Mouse (Mus musculus): ENCODE data around the gene Srrm4. TPM values are rescaled to one million over a fixed set of nuclear protein-coding genes. Genes with fewer than 3 reads are reported as not detected.

Gene Srrm4
- polyA plus RNA-seq, 1 experiment: not detected

DNA sequence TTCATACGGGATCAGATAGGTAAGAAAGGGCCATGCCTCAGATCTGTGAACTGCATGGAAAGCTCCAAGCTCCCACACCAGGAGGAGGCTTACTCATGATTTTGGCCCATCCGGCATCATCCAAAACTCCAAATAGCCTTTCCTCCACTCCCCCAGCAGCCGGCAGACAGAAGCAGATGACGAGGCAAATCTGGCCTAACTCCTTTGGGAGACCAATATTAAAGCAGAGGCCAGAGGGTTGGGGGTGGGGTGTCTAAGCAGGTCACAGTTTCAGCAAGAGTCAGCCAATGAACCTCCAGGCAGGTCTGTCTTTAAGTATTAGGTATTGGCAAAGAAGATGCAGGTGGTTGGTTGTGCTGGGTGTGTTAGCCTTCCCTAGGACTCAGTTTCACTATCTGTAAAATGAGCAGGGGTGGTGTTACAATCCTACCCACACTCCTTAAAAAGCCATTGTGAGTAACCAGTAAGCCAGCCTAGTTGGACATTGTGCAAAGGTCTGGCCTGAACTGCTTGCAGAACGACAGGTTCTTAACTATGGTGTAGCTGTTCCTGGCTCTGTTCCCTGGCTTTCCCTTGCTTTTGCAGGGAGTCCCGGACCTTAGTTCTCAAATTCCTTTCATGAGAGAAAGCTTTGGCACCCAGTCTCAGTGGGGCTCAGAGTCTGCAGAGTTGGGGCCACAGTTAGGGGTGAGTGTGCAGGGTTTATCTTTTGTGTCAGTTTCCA, 172.1 kb downstream of the Srrm4 start:
- peaks cover 20% of the 10 kb centered on the region for H3K4me1 ChIP-seq (ENCODE audit: control insufficient read depth, insufficient read depth, low read length)
- TF ChIP-seq POLR2A (IDR thresholded peaks at IDR 0.05; ENCODE audit: insufficient read depth, low read depth, low read length) (no peak), CTCF (IDR thresholded peaks at IDR 0.05; ENCODE audit: insufficient read depth, low read depth, low read length) (no peak)
- H3K27ac ChIP-seq (ENCODE audit: insufficient read depth, low read depth, low read length): no peak overlapping the region
- no peak overlapping the region for H3K4me3 ChIP-seq (ENCODE audit: insufficient read depth, low read depth, low read length)
- WGBS: 68% methylated on average over 6 of the region's 6 CpGs

DNA sequence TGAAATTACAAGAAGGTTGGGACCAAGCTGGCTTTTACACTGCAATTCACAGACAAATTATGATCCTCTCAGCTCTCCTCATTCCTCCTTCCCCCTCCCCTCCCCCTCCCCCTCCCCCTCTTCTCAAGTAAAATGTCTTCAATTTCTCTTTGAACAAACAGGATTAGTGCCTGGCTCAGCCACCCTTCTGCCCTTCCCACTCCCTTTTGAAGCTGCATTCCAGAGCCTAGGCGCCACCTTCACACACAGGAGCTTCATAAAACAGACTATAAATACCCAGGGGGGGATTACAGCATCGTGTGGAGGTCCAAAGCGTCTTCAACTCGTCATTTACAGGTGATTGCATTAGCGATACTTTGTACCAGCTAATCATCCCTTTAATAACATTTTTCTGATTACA, 175.4 kb downstream of the Srrm4 start:
- Histone ChIP-seq H3K4me3 (ENCODE audit: insufficient read depth, low read depth, low read length) (no peak overlapping the region), H3K4me1 (ENCODE audit: control insufficient read depth, insufficient read depth, low read length) (peaks cover 8% of the 10 kb centered on the region), H3K27ac (ENCODE audit: insufficient read depth, low read depth, low read length) (no peak overlapping the region)
- 38% methylated on average over 5 of the region's 5 CpGs for WGBS
- TF ChIP-seq POLR2A (IDR thresholded peaks at IDR 0.05; ENCODE audit: insufficient read depth, low read depth, low read length): no peak
- no peak for TF ChIP-seq CTCF (IDR thresholded peaks at IDR 0.05; ENCODE audit: insufficient read depth, low read depth, low read length)

DNA sequence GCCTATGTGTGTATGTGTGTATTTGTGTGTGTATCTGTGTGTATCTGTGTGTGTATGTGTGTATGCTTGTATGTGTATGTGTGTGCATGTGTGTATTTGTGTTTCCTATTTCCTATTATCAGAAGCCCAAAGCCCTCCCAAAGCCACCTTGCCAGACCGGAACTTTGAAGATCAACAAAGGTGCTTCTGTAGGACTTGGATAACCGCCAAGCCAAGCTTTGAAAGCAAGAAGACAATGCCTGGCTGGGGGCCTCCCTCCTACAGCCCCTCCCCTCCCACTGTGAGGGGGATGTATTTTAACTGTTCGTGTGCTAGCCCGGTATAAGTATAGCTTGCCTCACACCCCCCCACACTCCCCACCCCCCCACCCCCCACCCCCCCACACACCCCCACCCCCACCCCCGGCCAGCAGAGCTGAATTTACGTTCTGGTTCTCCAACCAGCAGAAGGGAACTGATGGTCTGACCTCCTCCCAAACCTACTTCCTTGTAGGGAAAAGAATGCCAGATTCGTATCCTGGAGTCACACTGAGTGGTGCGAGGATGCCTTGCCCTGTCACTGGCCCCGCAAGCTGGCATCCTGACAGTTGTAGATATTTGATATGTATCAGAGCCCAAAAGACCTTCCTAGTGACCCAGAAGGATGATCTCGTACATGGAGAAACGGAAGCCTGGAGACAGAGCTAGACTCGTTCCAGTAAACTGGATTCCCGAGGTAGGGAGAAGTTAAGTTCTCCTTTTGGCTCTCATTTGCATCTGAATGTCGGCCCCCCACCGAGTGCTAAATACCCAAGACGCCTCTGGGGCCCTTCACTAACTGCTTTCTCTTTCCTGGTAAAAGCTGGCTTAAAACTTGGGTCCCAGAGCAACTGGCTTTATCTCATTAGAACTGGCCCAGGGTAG, 181.7 kb downstream of the Srrm4 start:
- Histone ChIP-seq H3K4me1 (ENCODE audit: control insufficient read depth, insufficient read depth, low read length) (peaks cover 8% of the 10 kb centered on the region), H3K4me3 (ENCODE audit: insufficient read depth, low read depth, low read length) (no peak overlapping the region), H3K27ac (ENCODE audit: insufficient read depth, low read depth, low read length) (no peak overlapping the region)
- no peak for TF ChIP-seq CTCF (IDR thresholded peaks at IDR 0.05; ENCODE audit: insufficient read depth, low read depth, low read length)
- no peak for TF ChIP-seq POLR2A (IDR thresholded peaks at IDR 0.05; ENCODE audit: insufficient read depth, low read depth, low read length)
- 22% methylated on average over 16 of the region's 16 CpGs for WGBS

GRCm38 (mm10) chr5:116408965-116409364, 182.7 kb downstream of the Srrm4 start:
- TF ChIP-seq POLR2A (IDR thresholded peaks at IDR 0.05; ENCODE audit: insufficient read depth, low read depth, low read length) (no peak), CTCF (IDR thresholded peaks at IDR 0.05; ENCODE audit: insufficient read depth, low read depth, low read length) (no peak)
- Histone ChIP-seq H3K4me3 (ENCODE audit: insufficient read depth, low read depth, low read length) (no peak overlapping the region), H3K27ac (ENCODE audit: insufficient read depth, low read depth, low read length) (no peak overlapping the region), H3K4me1 (ENCODE audit: control insufficient read depth, insufficient read depth, low read length) (peaks cover 8% of the 10 kb centered on the region)
- 82% methylated on average over 9 of the region's 9 CpGs for WGBS

DNA sequence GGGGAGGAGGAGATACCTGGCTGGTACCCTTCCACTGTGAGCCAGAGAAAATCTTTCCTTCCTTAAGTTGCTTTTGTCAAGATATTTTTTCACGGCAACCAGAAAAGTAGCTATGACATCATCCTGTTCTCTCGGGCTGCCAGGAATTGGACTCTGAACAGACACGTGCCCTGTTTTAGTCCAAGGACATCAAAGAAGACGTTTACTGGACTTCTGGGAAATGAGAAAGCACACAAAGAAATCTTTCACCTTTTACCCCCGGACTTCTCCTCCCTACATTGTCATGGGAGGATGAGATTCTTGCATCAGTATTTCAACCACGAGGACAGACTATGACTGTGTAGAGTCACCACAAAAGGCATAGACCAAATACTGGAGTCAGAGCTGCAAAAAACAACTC, 183.7 kb downstream of the Srrm4 start:
- Histone ChIP-seq H3K4me3 (ENCODE audit: insufficient read depth, low read depth, low read length) (no peak overlapping the region), H3K4me1 (ENCODE audit: control insufficient read depth, insufficient read depth, low read length) (peaks cover 8% of the 10 kb centered on the region), H3K27ac (ENCODE audit: insufficient read depth, low read depth, low read length) (no peak overlapping the region)
- TF ChIP-seq CTCF (IDR thresholded peaks at IDR 0.05; ENCODE audit: insufficient read depth, low read depth, low read length): no peak
- no peak for TF ChIP-seq POLR2A (IDR thresholded peaks at IDR 0.05; ENCODE audit: insufficient read depth, low read depth, low read length)
- WGBS: 35% methylated on average over 6 of the region's 6 CpGs

- no peak overlapping the region for H3K4me3 ChIP-seq (ENCODE audit: insufficient read depth, low read depth, low read length)
- no peak overlapping the region for H3K27ac ChIP-seq (ENCODE audit: insufficient read depth, low read depth, low read length)
Measured at GRCm38 (mm10) chr5:116407321-116407720, 184.3 kb downstream of the Srrm4 start.

GRCm38 (mm10) chr5:116406507-116406906, 185.1 kb downstream of the Srrm4 start:
- peaks cover 8% of the 10 kb centered on the region for H3K4me1 ChIP-seq (ENCODE audit: control insufficient read depth, insufficient read depth, low read length)
- TF ChIP-seq POLR2A (IDR thresholded peaks at IDR 0.05; ENCODE audit: insufficient read depth, low read depth, low read length) (no peak), CTCF (IDR thresholded peaks at IDR 0.05; ENCODE audit: insufficient read depth, low read depth, low read length) (no peak)
- H3K4me3 ChIP-seq (ENCODE audit: insufficient read depth, low read depth, low read length): no peak overlapping the region
- no peak overlapping the region for H3K27ac ChIP-seq (ENCODE audit: insufficient read depth, low read depth, low read length)
- WGBS: 62% methylated on average over 3 of the region's 3 CpGs

More at GRCm38 (mm10) chr5:116407321-116407720, 184.3 kb downstream of the Srrm4 start:
- H3K4me1 ChIP-seq (ENCODE audit: control insufficient read depth, insufficient read depth, low read length): peaks cover 8% of the 10 kb centered on the region
- WGBS: 39% methylated on average over 4 of the region's 4 CpGs
- no peak for TF ChIP-seq CTCF (IDR thresholded peaks at IDR 0.05; ENCODE audit: insufficient read depth, low read depth, low read length)
- TF ChIP-seq POLR2A (IDR thresholded peaks at IDR 0.05; ENCODE audit: insufficient read depth, low read depth, low read length): no peak

GRCm38 (mm10) chr5:116405934-116406333, 185.7 kb downstream of the Srrm4 start:
- Histone ChIP-seq H3K4me1 (ENCODE audit: control insufficient read depth, insufficient read depth, low read length) (peaks cover 3% of the 10 kb centered on the region), H3K27ac (ENCODE audit: insufficient read depth, low read depth, low read length) (no peak overlapping the region), H3K4me3 (ENCODE audit: insufficient read depth, low read depth, low read length) (no peak overlapping the region)
- 93% methylated on average over 1 of the region's 1 CpGs for WGBS
- no peak for TF ChIP-seq CTCF (IDR thresholded peaks at IDR 0.05; ENCODE audit: insufficient read depth, low read depth, low read length)
- TF ChIP-seq POLR2A (IDR thresholded peaks at IDR 0.05; ENCODE audit: insufficient read depth, low read depth, low read length): no peak

DNA sequence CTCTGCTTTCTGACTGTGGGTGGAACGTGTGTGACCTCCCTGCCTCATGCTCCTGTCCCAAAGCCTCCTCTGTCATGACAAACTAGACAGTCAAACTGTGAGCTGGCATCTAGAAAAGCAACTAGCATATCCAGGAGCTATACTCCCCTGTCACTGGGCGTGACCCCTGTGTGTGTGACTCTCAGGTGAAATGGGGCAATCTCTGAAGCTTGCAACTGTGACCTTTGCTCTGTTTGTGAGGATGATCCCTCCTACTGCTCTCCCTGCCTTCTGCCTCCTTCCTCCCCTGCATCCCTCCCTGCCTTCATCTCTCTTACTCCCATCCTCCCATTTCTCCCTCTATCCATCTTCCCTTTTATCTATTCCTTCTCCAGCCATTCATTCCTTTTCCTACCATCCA, 187.6 kb downstream of the Srrm4 start:
- Histone ChIP-seq H3K4me3 (ENCODE audit: insufficient read depth, low read depth, low read length) (no peak overlapping the region), H3K4me1 (ENCODE audit: control insufficient read depth, insufficient read depth, low read length) (no peaks in the 10 kb centered on the region), H3K27ac (ENCODE audit: insufficient read depth, low read depth, low read length) (no peak overlapping the region)
- no peak for TF ChIP-seq CTCF (IDR thresholded peaks at IDR 0.05; ENCODE audit: insufficient read depth, low read depth, low read length)
- no peak for TF ChIP-seq POLR2A (IDR thresholded peaks at IDR 0.05; ENCODE audit: insufficient read depth, low read depth, low read length)
- 93% methylated on average over 2 of the region's 2 CpGs for WGBS
